Mouse (Mus musculus) midbrain, embryonic 15.5 days (tissue): ENCODE data around the gene Mcam. TPM values are rescaled to one million over a fixed set of nuclear protein-coding genes. Genes with fewer than 3 reads are reported as not detected.
A peak's percentile ranks its signal among the peaks of the same experiment; 100 is the strongest.

Experiments
- ATAC-seq: fragments of 200-750 bp; cut with Nextera tagmentation; replicated peaks from 2 replicates; pipeline ENCODE4 v1.8.0; 2017; ENCODE audit warnings: moderate TSS enrichment
- H3K27ac ChIP-seq: fragments of 300-500 bp; sonication (generic); 2 replicates; pipeline ENCODE4 v1.5.1; 2015; ENCODE audit warnings: mild to moderate bottlenecking, inconsistent platforms
- H3K27me3 ChIP-seq: fragments of 300-500 bp; sonication (generic); replicated peaks from 2 replicates; pipeline ENCODE4 v1.6.1; 2015; ENCODE audit warnings: inconsistent platforms
- H3K36me3 ChIP-seq: fragments of 300-500 bp; sonication (generic); replicated peaks from 2 replicates; pipeline ENCODE4 v1.6.1; 2015; ENCODE audit warnings: inconsistent platforms
- H3K4me1 ChIP-seq: fragments of 300-500 bp; sonication (generic); 2 replicates; pipeline ENCODE4 v1.6.1; 2015; ENCODE audit warnings: inconsistent platforms
- H3K4me2 ChIP-seq: fragments of 300-500 bp; sonication (generic); 2 replicates; pipeline ENCODE4 v1.6.1; 2015; ENCODE audit warnings: inconsistent platforms, mild to moderate bottlenecking, moderate library complexity
- H3K4me3 ChIP-seq: fragments of 300-500 bp; sonication (generic); 2 replicates; pipeline ENCODE4 v1.5.1; 2015; ENCODE audit warnings: mild to moderate bottlenecking, inconsistent platforms
- H3K9ac ChIP-seq: fragments of 300-500 bp; sonication (generic); 2 replicates; pipeline ENCODE4 v1.6.1; 2015; ENCODE audit warnings: mild to moderate bottlenecking, inconsistent platforms
- H3K9me3 ChIP-seq: fragments of 300-500 bp; sonication (generic); 2 replicates; pipeline ENCODE4 v1.6.1; 2016; ENCODE audit warnings: inconsistent platforms
- WGBS: fragments of 180-500 bp; shearing (Covaris S2); methylation state at CpG from one replicate; pipeline ENCODE4 v1.1.7; 2015; ENCODE audit warnings: mixed read lengths; 5-methylcytosine and 5-hydroxymethylcytosine counted together
- polyA plus RNA-seq: library from polyadenylated mRNA; unstranded; fragments of >200 nt; fragmentation: Nextera tagmentation; extraction: Ambion mirVana; gene quantifications from 2 replicates; pipeline ENCODE4 v1.2.1, GENCODE M21; 2015

Mcam gene
- polyA plus RNA-seq, 1 experiment from 2014 or later = 11.9 TPM

GRCm38 (mm10) chr9:44130034-44130433, 4.2 kb upstream of the Mcam start:
- H3K9ac ChIP-seq = peak overlapping the region; percentile 24; the same call in 1 of the 2 replicates
- H3K9me3 ChIP-seq = no peaks in the 10 kb centered on the region
- no peaks in the 10 kb centered on the region for H3K36me3 ChIP-seq
- H3K27ac ChIP-seq = no peak overlapping the region
- H3K4me1 ChIP-seq = peaks cover 33% of the 10 kb centered on the region
- peaks cover 30% of the 10 kb centered on the region for H3K27me3 ChIP-seq
- H3K4me3 ChIP-seq = peak overlapping the region; percentile 27
- WGBS = under 1% methylated on average over 27 of the region's 27 CpGs
- ATAC-seq = 0 out of 2 replicates have a peak, but pooled peaks have one; percentile 22
- H3K4me2 ChIP-seq = peak overlapping the region; percentile 53

GRCm38 (mm10) chr9:44130581-44131275, 3.5 kb upstream of the Mcam start:
- no peaks in the 10 kb centered on the region for H3K9me3 ChIP-seq
- H3K27ac ChIP-seq = no peak overlapping the region
- H3K27me3 ChIP-seq = peaks cover 37% of the 10 kb centered on the region
- peaks cover 36% of the 10 kb centered on the region for H3K4me1 ChIP-seq
- 12% methylated on average over 19 of the region's 19 CpGs for WGBS
- H3K36me3 ChIP-seq = no peaks in the 10 kb centered on the region
- no peak overlapping the region for H3K4me3 ChIP-seq
- no peak overlapping the region for H3K9ac ChIP-seq
- H3K4me2 ChIP-seq = 0 out of 2 replicates have a peak overlapping the region, but pooled peaks have one; percentile 53
- ATAC-seq = no peak

GRCm38 (mm10) chr9:44131276-44131590, 3.0 kb upstream of the Mcam start:
- no peak overlapping the region for H3K4me2 ChIP-seq
- no peak overlapping the region for H3K4me3 ChIP-seq
- H3K4me1 ChIP-seq = peaks cover 37% of the 10 kb centered on the region
- WGBS = 38% methylated on average over 7 of the region's 7 CpGs
- H3K9ac ChIP-seq = no peak overlapping the region
- no peaks in the 10 kb centered on the region for H3K9me3 ChIP-seq
- H3K36me3 ChIP-seq = no peaks in the 10 kb centered on the region
- ATAC-seq = no peak
- no peak overlapping the region for H3K27ac ChIP-seq
- H3K27me3 ChIP-seq = peaks cover 42% of the 10 kb centered on the region

- 60% methylated on average over 5 of the region's 5 CpGs for WGBS
- peaks cover 45% of the 10 kb centered on the region for H3K27me3 ChIP-seq
Measured at GRCm38 (mm10) chr9:44132200-44132599, 2.1 kb upstream of the Mcam start.

GRCm38 (mm10) chr9:44133287-44133686, 982 bp upstream of the Mcam start:
- H3K27ac ChIP-seq = no peak overlapping the region
- no peak for ATAC-seq

More at GRCm38 (mm10) chr9:44132200-44132599, 2.1 kb upstream of the Mcam start:
- ATAC-seq = no peak
- Histone ChIP-seq H3K36me3 (no peaks in the 10 kb centered on the region), H3K27ac (no peak overlapping the region), H3K9ac (no peak overlapping the region), H3K4me1 (peaks cover 33% of the 10 kb centered on the region), H3K9me3 (no peaks in the 10 kb centered on the region), H3K4me2 (no peak overlapping the region), H3K4me3 (no peak overlapping the region)

GRCm38 (mm10) chr9:44134851-44135730, 822 bp downstream of the Mcam start:
- Histone ChIP-seq H3K9me3 (no peaks in the 10 kb centered on the region), H3K4me3 (peak overlapping the region; percentile 40), H3K4me1 (peaks cover 28% of the 10 kb centered on the region), H3K9ac (peak overlapping the region; percentile 5; the same call in 1 of the 2 replicates), H3K27me3 (peaks cover 41% of the 10 kb centered on the region), H3K36me3 (no peaks in the 10 kb centered on the region), H3K27ac (no peak overlapping the region), H3K4me2 (peak overlapping the region; percentile 70)
- 0 out of 2 replicates have a peak, but pooled peaks have one; percentile 43 for ATAC-seq
- WGBS = 2% methylated on average over 49 of the region's 49 CpGs

More at GRCm38 (mm10) chr9:44133287-44133686, 982 bp upstream of the Mcam start:
- Histone ChIP-seq H3K4me1 (peaks cover 33% of the 10 kb centered on the region), H3K9ac (no peak overlapping the region), H3K36me3 (no peaks in the 10 kb centered on the region), H3K9me3 (no peaks in the 10 kb centered on the region), H3K4me2 (0 out of 2 replicates have a peak overlapping the region, but pooled peaks have one; percentile 70), H3K27me3 (peaks cover 45% of the 10 kb centered on the region), H3K4me3 (no peak overlapping the region)
- 21% methylated on average over 2 of the region's 2 CpGs for WGBS

GRCm38 (mm10) chr9:44135731-44136411, 1.6 kb downstream of the Mcam start:
- ATAC-seq = no peak
- no peak overlapping the region; the same call in 1 of the 2 replicates for H3K9ac ChIP-seq
- H3K36me3 ChIP-seq = no peaks in the 10 kb centered on the region
- peaks cover 41% of the 10 kb centered on the region for H3K27me3 ChIP-seq
- H3K27ac ChIP-seq = no peak overlapping the region
- peaks cover 22% of the 10 kb centered on the region for H3K4me1 ChIP-seq
- peak overlapping the region; percentile 70 for H3K4me2 ChIP-seq
- peak overlapping the region; percentile 40 for H3K4me3 ChIP-seq
- no peaks in the 10 kb centered on the region for H3K9me3 ChIP-seq
- 63% methylated on average over 7 of the region's 7 CpGs for WGBS

GRCm38 (mm10) chr9:44137846-44138245, 3.6 kb downstream of the Mcam start:
- no peak overlapping the region for H3K4me3 ChIP-seq
- no peaks in the 10 kb centered on the region for H3K36me3 ChIP-seq
- ATAC-seq = no peak
- H3K27me3 ChIP-seq = peaks cover 29% of the 10 kb centered on the region
- no peaks in the 10 kb centered on the region for H3K9me3 ChIP-seq
- WGBS = 79% methylated on average over 4 of the region's 4 CpGs
- H3K9ac ChIP-seq = no peak overlapping the region
- no peak overlapping the region for H3K4me2 ChIP-seq
- H3K4me1 ChIP-seq = peaks cover 22% of the 10 kb centered on the region
- no peak overlapping the region for H3K27ac ChIP-seq

- no peaks in the 10 kb centered on the region for H3K4me1 ChIP-seq
- 56% methylated on average over 5 of the region's 5 CpGs for WGBS
- H3K27me3 ChIP-seq = no peaks in the 10 kb centered on the region
- peaks cover 19% of the 10 kb centered on the region for H3K36me3 ChIP-seq
- no peak overlapping the region for H3K4me3 ChIP-seq
- H3K4me2 ChIP-seq = no peak overlapping the region
- H3K27ac ChIP-seq = no peak overlapping the region
- H3K9me3 ChIP-seq = no peaks in the 10 kb centered on the region
- H3K9ac ChIP-seq = no peak overlapping the region
- ATAC-seq = no peak
Measured at GRCm38 (mm10) chr9:44141951-44142350, 7.7 kb downstream of the Mcam start.

- 70% methylated on average over 5 of the region's 5 CpGs for WGBS
- Histone ChIP-seq H3K4me3 (no peak overlapping the region), H3K9ac (no peak overlapping the region), H3K27ac (no peak overlapping the region), H3K9me3 (no peaks in the 10 kb centered on the region), H3K4me2 (no peak overlapping the region), H3K36me3 (peaks cover 19% of the 10 kb centered on the region), H3K27me3 (no peaks in the 10 kb centered on the region), H3K4me1 (no peaks in the 10 kb centered on the region)
- ATAC-seq = no peak
Measured at GRCm38 (mm10) chr9:44143421-44143820, 9.2 kb downstream of the Mcam start.

GRCm38 (mm10) chr9:44144023-44144717, 9.9 kb downstream of the Mcam start:
- ATAC-seq = no peak
- Histone ChIP-seq H3K4me2 (no peak overlapping the region), H3K9me3 (no peaks in the 10 kb centered on the region), H3K9ac (no peak overlapping the region), H3K36me3 (peaks cover 19% of the 10 kb centered on the region), H3K4me1 (no peaks in the 10 kb centered on the region), H3K4me3 (no peak overlapping the region), H3K27me3 (no peaks in the 10 kb centered on the region), H3K27ac (no peak overlapping the region)
- WGBS = 30% methylated on average over 6 of the region's 8 CpGs

- Histone ChIP-seq H3K4me3 (no peak overlapping the region), H3K9me3 (no peaks in the 10 kb centered on the region), H3K4me1 (no peaks in the 10 kb centered on the region), H3K4me2 (no peak overlapping the region), H3K9ac (no peak overlapping the region), H3K36me3 (peaks cover 19% of the 10 kb centered on the region), H3K27me3 (no peaks in the 10 kb centered on the region), H3K27ac (no peak overlapping the region)
- no peak for ATAC-seq
Measured at GRCm38 (mm10) chr9:44144718-44145060, 10.4 kb downstream of the Mcam start.
